Mouse (Mus musculus): ENCODE data around the gene Fam89a.

The Fam89a gene

GRCm38 (mm10) chr8:124715736-124716135 lies 35.9 kb downstream of the Fam89a start:
- Histone ChIP-seq H3K36me3 (ENCODE audit: insufficient read depth, low read length) (peaks cover 61% of the 10 kb centered on the region), H3K4me3 (replicated peaks; ENCODE audit: low read length) (no peak overlapping the region), H3K27me3 (ENCODE audit: insufficient read depth, low read length) (no peaks in the 10 kb centered on the region), H3K4me1 (replicated peaks; ENCODE audit: low read depth, low read length) (peaks cover 34% of the 10 kb centered on the region), H3K9me3 (ENCODE audit: low read length) (no peaks in the 10 kb centered on the region)
- no peak for TF ChIP-seq POU5F1 (IDR thresholded peaks at IDR 0.05; ENCODE audit: borderline replicate concordance, low read length)
- TF ChIP-seq CTCF (conservative IDR thresholded peaks at IDR 0.05; ENCODE audit: low read length) = no peak
- TF ChIP-seq NANOG (IDR thresholded peaks at IDR 0.05; ENCODE audit: borderline replicate concordance, low read length) = no peak

GRCm38 (mm10) chr8:124713207-124713606 lies 38.4 kb downstream of the Fam89a start:
- no peaks in the 10 kb centered on the region for H3K27me3 ChIP-seq (ENCODE audit: insufficient read depth, low read length)
- H3K9me3 ChIP-seq (ENCODE audit: low read length) = no peaks in the 10 kb centered on the region
- peaks cover 79% of the 10 kb centered on the region for H3K36me3 ChIP-seq (ENCODE audit: insufficient read depth, low read length)
- TF ChIP-seq POU5F1 (IDR thresholded peaks at IDR 0.05; ENCODE audit: borderline replicate concordance, low read length) = no peak
- no peak for TF ChIP-seq NANOG (IDR thresholded peaks at IDR 0.05; ENCODE audit: borderline replicate concordance, low read length)
- TF ChIP-seq CTCF (conservative IDR thresholded peaks at IDR 0.05; ENCODE audit: low read length) = no peak
- peaks cover 17% of the 10 kb centered on the region for H3K4me1 ChIP-seq (replicated peaks; ENCODE audit: low read depth, low read length)
- H3K4me3 ChIP-seq (replicated peaks; ENCODE audit: low read length) = no peak overlapping the region

- Histone ChIP-seq H3K36me3 (ENCODE audit: insufficient read depth, low read length) (peaks cover 84% of the 10 kb centered on the region), H3K9me3 (ENCODE audit: low read length) (no peaks in the 10 kb centered on the region), H3K27me3 (ENCODE audit: insufficient read depth, low read length) (no peaks in the 10 kb centered on the region), H3K4me3 (replicated peaks; ENCODE audit: low read length) (no peak overlapping the region), H3K4me1 (replicated peaks; ENCODE audit: low read depth, low read length) (peaks cover 19% of the 10 kb centered on the region)
- TF ChIP-seq POU5F1 (IDR thresholded peaks at IDR 0.05; ENCODE audit: borderline replicate concordance, low read length) (no peak), NANOG (IDR thresholded peaks at IDR 0.05; ENCODE audit: borderline replicate concordance, low read length) (no peak), CTCF (conservative IDR thresholded peaks at IDR 0.05; ENCODE audit: low read length) (no peak)
Measured at GRCm38 (mm10) chr8:124705823-124706222, 45.8 kb downstream of the Fam89a start.

- TF ChIP-seq NANOG (IDR thresholded peaks at IDR 0.05; ENCODE audit: borderline replicate concordance, low read length) = no peak
- TF ChIP-seq CTCF (conservative IDR thresholded peaks at IDR 0.05; ENCODE audit: low read length) = no peak
- TF ChIP-seq POU5F1 (IDR thresholded peaks at IDR 0.05; ENCODE audit: borderline replicate concordance, low read length) = no peak
- Histone ChIP-seq H3K27me3 (ENCODE audit: insufficient read depth, low read length) (no peaks in the 10 kb centered on the region), H3K9me3 (ENCODE audit: low read length) (no peaks in the 10 kb centered on the region), H3K4me1 (replicated peaks; ENCODE audit: low read depth, low read length) (peaks cover 19% of the 10 kb centered on the region), H3K36me3 (ENCODE audit: insufficient read depth, low read length) (peaks cover 84% of the 10 kb centered on the region), H3K4me3 (replicated peaks; ENCODE audit: low read length) (no peak overlapping the region)
Measured at GRCm38 (mm10) chr8:124704376-124704775, 47.3 kb downstream of the Fam89a start.

- TF ChIP-seq NANOG (IDR thresholded peaks at IDR 0.05; ENCODE audit: borderline replicate concordance, low read length) (no peak), POU5F1 (IDR thresholded peaks at IDR 0.05; ENCODE audit: borderline replicate concordance, low read length) (no peak)
- Histone ChIP-seq H3K4me1 (replicated peaks; ENCODE audit: low read depth, low read length) (peaks cover 19% of the 10 kb centered on the region), H3K27me3 (ENCODE audit: insufficient read depth, low read length) (no peaks in the 10 kb centered on the region), H3K4me3 (replicated peaks; ENCODE audit: low read length) (no peak overlapping the region), H3K36me3 (ENCODE audit: insufficient read depth, low read length) (peaks cover 82% of the 10 kb centered on the region), H3K9me3 (ENCODE audit: low read length) (no peaks in the 10 kb centered on the region)
Measured at GRCm38 (mm10) chr8:124703526-124703925, 48.1 kb downstream of the Fam89a start.

- Histone ChIP-seq H3K36me3 (ENCODE audit: insufficient read depth, low read length) (peaks cover 86% of the 10 kb centered on the region), H3K27me3 (ENCODE audit: insufficient read depth, low read length) (no peaks in the 10 kb centered on the region), H3K4me1 (replicated peaks; ENCODE audit: low read depth, low read length) (peaks cover 19% of the 10 kb centered on the region), H3K9me3 (ENCODE audit: low read length) (no peaks in the 10 kb centered on the region), H3K4me3 (replicated peaks; ENCODE audit: low read length) (no peak overlapping the region)
- TF ChIP-seq POU5F1 (IDR thresholded peaks at IDR 0.05; ENCODE audit: borderline replicate concordance, low read length) = no peak
- no peak for TF ChIP-seq NANOG (IDR thresholded peaks at IDR 0.05; ENCODE audit: borderline replicate concordance, low read length)
- TF ChIP-seq CTCF (conservative IDR thresholded peaks at IDR 0.05; ENCODE audit: low read length) = no peak
Measured at GRCm38 (mm10) chr8:124702183-124702582, 49.4 kb downstream of the Fam89a start.

- Histone ChIP-seq H3K27me3 (ENCODE audit: insufficient read depth, low read length) (no peaks in the 10 kb centered on the region), H3K4me3 (replicated peaks; ENCODE audit: low read length) (no peak overlapping the region), H3K36me3 (ENCODE audit: insufficient read depth, low read length) (peaks cover 88% of the 10 kb centered on the region), H3K4me1 (replicated peaks; ENCODE audit: low read depth, low read length) (peaks cover 13% of the 10 kb centered on the region), H3K9me3 (ENCODE audit: low read length) (no peaks in the 10 kb centered on the region)
- TF ChIP-seq POU5F1 (IDR thresholded peaks at IDR 0.05; ENCODE audit: borderline replicate concordance, low read length) = no peak
- no peak for TF ChIP-seq CTCF (conservative IDR thresholded peaks at IDR 0.05; ENCODE audit: low read length)
- TF ChIP-seq NANOG (IDR thresholded peaks at IDR 0.05; ENCODE audit: borderline replicate concordance, low read length) = no peak
Measured at GRCm38 (mm10) chr8:124701023-124701422, 50.6 kb downstream of the Fam89a start.

GRCm38 (mm10) chr8:124700271-124700670 lies 51.4 kb downstream of the Fam89a start:
- Histone ChIP-seq H3K27me3 (ENCODE audit: insufficient read depth, low read length) (no peaks in the 10 kb centered on the region), H3K36me3 (ENCODE audit: insufficient read depth, low read length) (peaks cover 89% of the 10 kb centered on the region), H3K4me3 (replicated peaks; ENCODE audit: low read length) (no peak overlapping the region), H3K4me1 (replicated peaks; ENCODE audit: low read depth, low read length) (peaks cover 5% of the 10 kb centered on the region), H3K9me3 (ENCODE audit: low read length) (no peaks in the 10 kb centered on the region)
- TF ChIP-seq NANOG (IDR thresholded peaks at IDR 0.05; ENCODE audit: borderline replicate concordance, low read length) (no peak), CTCF (conservative IDR thresholded peaks at IDR 0.05; ENCODE audit: low read length) (no peak), POU5F1 (IDR thresholded peaks at IDR 0.05; ENCODE audit: borderline replicate concordance, low read length) (no peak)

- peaks cover 92% of the 10 kb centered on the region for H3K36me3 ChIP-seq (ENCODE audit: insufficient read depth, low read length)
- H3K4me3 ChIP-seq (replicated peaks; ENCODE audit: low read length) = no peak overlapping the region
- H3K9me3 ChIP-seq (ENCODE audit: low read length) = no peaks in the 10 kb centered on the region
- TF ChIP-seq NANOG (IDR thresholded peaks at IDR 0.05; ENCODE audit: borderline replicate concordance, low read length) (no peak), CTCF (conservative IDR thresholded peaks at IDR 0.05; ENCODE audit: low read length) (no peak), POU5F1 (IDR thresholded peaks at IDR 0.05; ENCODE audit: borderline replicate concordance, low read length) (no peak)
- H3K4me1 ChIP-seq (replicated peaks; ENCODE audit: low read depth, low read length) = no peaks in the 10 kb centered on the region
- no peaks in the 10 kb centered on the region for H3K27me3 ChIP-seq (ENCODE audit: insufficient read depth, low read length)
Measured at GRCm38 (mm10) chr8:124695424-124696100, 56.1 kb downstream of the Fam89a start.

Measured in E14TG2a.4 (cell line).